Mouse (Mus musculus): ENCODE measurements around the gene Rassf1.

Rassf1 gene

DNA sequence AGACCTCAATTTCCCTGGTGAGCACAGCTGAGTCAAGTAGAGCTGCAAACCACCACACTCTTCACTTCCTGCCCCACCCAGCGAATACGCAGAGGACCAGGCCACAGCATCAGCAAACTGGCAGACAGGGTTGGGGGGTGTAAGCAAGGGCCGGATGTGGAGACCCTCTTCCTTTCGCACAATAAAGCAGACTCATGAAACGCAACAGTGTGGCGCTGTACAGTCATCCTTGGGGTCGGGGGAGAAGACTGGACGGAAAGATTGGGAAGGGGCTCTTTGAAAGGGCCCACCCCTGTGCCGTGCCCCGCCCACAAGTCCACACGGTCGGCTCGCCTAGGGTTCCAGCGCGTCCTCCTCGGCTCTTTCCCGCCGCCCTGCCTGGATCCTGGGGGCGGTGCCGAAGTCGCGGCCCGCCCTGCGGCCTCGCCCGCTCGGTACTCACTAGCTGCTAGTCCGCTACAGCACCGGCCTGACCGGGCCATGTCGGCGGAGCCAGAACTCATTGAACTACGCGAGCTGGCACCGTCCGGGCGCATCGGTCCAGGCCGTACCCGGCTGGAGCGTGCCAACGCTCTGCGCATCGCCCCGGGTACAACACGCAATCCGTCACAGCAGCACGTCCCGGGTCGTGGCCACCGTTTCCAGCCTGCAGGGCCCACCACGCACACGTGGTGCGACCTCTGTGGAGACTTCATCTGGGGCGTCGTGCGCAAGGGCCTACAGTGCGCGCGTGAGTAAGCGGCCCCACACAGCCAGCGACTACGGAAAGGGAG is at the start of gene Rassf1:
Gene Rassf1 (plus strand): TSS at position 439 of the 773 bp plus-strand sequence.
- peak; percentile 90 for DNase-seq (ENCODE audit: low read depth, low spot score)

DNA sequence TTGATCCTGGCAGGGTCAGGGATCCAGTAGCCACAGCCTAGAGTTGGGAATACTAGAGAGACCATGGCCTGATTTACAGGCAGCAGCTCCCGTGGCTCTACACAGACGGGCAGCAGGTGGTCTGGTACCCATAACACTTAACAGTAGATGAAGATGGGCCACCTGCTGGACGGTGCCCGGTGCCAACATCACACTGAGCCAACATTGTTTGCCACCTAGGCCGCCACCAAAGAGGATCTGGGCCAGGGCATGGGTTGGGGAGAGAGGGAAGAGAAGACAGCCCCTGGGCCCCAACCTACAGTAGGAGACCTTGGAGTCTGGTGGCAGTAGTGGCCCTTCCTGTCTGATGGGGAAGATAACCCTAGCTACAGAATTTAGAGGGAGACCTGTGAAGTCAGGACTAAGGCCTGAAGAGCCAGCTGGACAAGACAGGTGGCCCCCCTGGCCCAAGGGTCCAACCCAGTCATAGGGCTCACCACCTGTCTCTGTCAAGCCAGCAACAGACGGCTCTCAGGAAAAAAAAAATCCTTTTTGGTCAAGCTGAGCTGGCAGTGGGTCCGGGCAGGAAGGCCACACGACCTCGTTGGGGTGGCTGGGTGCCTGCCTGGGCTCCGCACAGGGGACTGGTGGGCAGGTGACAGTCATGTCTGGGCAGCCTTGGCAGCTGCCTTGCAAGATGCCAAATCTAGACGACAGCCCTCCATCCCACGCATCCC is 49.1 kb upstream of the Rassf1 start:
- no peak for DNase-seq (ENCODE audit: low read depth, low spot score)

DNA sequence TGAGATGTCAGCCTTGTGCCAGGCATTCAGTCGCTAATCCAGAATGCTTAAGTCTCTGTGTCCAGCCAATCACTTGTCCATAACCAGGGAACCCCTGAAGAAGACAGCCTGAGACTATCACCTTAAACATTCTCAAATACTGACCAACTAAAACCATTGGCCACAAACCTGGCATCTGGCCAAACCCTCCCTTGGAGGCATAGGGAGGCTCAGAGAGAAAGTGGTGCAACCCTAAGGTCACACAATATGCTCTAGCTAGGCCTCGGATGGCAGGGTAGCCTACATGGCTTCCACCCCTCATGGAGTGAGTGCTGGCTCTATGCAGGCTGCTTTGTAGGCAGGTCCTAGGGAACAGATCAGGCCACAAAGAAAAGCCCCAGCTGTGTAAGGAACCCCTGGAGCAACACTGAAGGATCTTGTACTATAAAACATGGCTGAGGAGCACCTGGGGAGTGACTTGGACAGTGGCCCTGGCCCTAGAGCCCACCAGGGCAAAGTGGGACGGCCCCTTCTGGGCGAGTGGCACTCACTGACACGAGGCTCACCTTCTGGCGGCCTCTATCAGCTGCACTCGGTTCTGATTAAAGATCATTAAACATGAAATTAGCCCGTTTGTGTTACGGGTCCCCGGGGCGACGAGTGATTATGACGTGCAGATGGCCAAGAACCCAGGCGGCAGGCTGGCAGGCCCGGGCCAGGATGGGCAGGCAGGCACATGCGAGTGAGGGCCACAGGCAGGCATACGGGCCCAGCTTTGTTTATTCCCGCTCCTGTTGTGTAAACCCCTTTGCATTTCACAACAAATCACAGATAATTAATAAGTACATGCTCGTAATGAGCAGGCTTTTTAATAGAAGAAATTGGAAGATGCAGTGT is 46.5 kb upstream of the Rassf1 start:
- DNase-seq (ENCODE audit: low read depth, low spot score): no peak

DNA sequence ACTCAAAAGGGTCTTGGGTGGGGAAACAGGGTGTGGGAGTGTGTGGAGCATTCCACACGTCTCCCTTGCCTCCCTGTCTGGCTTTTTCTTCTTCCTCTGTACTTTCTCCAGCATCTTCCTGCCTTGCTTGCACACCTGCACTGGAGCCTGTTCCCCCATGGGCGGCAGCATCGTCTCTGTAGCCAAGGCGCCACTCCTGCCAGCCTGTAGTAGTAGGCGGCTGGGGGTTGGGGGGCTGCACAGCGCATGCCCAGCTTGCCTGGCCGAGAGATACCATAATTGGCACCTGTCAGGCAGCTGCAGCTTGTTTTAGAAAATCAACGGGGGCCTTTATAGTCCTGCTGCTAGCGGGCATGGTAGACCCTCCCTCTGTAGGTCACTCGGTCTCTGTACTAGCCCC is 43.1 kb upstream of the Rassf1 start:
- no peak for DNase-seq (ENCODE audit: low read depth, low spot score)

DNA sequence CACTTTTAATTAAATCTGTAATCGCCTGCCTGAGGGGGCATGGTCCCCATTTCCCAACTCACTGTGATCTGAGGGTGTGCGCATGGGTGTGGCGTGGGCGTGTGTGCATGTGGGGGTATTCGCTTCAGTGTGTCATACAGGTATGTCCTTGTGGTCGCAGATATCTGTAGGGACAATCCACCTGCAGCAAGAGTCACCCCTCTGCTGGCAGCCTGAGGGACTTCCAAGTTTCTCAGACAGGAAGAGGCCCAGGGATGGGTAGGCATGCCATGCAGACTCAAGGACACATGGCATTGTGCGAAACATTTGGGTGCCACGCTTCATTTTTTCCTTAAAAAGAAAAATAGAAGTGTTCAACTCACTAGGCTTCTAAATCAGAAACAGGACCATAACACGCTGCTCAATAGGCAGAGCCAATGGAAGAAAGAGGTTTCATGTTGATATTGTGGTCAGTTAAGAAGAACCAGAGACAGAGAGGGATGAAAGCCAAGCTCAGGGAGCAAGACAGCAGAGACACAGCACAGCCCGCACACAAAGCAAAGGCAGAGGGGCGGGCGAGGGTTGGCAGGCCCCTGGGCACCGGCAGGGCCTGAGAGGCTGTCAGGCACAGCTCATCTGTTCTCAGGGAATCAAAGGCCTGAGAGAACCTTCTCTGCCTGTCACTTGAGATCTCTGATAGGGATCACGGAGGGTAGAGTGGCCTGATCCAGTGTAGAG is 40.8 kb upstream of the Rassf1 start:
- no peak for DNase-seq (ENCODE audit: low read depth, low spot score)

DNA sequence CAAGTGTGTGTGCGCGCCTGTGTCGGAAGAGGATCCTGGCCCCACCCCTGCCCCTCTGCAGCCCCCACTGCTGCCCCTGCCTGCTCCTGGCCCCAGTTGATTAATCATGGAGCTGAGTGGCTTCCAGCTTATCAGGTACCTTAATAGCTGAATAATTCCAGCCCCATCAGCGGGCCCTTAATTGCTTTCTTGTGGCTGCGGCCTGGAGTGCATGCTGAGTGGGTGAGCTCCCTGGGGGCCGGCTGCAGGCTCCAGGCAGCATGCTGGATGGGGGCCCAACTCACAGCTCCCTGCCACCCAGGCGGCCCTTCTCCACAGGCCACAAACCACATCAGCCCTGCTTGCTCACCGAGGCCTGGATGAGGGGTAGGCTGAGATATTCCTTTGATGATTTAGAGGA is 39.9 kb upstream of the Rassf1 start:
- DNase-seq (ENCODE audit: low read depth, low spot score): no peak

DNA sequence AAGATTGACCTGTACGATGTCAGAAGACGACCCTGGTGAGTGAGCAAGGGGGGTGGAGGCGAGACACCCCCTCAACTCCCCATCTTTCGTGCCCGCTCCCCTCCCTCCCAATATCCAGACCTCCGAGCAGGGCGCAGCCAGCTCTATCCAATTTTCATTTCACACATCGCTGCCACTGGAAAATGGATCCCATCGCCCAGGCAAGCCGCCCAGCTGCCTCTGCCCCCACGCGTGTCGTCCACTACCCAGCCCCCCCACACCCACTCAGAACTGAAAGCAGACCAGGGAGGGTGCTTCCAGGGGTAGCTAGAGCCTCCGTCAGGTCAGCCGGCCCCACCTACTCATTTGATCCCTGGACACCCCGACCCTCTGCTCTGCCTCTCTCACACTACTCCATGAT is 39.0 kb upstream of the Rassf1 start:
- no peak for DNase-seq (ENCODE audit: low read depth, low spot score)

DNA sequence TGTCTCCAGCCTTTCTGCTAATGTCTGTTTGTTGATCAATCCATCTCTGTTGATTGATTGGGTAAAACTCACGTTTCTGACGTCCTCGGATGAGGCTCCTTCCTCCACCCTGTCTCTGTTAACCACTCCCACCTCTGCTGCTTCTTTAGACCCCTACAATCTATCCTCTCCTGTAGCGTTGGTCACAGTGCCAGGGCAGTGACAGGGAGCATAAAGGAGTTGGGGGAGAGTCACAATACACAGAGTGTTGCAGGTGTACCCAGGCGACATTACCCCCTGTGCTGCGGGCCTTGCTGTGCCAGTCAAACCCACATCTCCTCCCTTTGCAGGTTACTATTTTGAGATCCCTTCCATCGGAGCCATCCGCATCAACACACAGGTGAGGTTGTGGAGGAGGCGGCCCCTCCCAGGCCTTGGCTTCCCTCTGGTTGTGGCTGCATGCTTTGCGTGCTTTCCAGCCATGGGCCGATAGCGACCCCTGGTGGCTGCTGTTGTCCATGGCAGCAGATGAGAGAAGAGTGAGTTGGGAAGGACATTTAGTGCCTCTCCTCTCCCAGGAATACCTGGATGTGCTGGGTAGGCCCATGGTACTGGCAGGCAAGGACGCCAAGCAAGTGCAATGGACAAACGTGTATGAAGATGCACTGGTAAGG is 36.9 kb upstream of the Rassf1 start:
- peak; percentile 67 for DNase-seq (ENCODE audit: low read depth, low spot score)

DNA sequence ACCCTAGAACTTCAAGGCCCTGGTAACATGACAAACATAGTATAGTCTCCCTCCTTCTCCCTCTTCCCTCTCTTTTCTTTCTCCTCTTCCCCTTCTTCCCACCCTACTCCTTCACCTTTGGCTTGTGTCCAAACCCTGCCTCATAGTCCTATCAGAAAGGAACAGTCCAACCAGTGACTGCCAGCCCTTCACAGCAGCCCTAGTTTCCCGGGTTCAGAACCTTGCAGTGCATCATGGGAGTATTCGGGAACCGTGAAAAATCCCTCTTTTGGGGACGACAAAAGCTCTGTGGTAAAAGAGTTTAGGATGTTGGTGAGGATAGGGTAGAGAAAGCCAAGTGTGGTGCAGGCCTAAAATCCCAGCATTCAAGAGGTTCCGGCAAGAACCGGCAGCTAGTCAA is 31.0 kb upstream of the Rassf1 start:
- no peak for DNase-seq (ENCODE audit: low read depth, low spot score)

DNA sequence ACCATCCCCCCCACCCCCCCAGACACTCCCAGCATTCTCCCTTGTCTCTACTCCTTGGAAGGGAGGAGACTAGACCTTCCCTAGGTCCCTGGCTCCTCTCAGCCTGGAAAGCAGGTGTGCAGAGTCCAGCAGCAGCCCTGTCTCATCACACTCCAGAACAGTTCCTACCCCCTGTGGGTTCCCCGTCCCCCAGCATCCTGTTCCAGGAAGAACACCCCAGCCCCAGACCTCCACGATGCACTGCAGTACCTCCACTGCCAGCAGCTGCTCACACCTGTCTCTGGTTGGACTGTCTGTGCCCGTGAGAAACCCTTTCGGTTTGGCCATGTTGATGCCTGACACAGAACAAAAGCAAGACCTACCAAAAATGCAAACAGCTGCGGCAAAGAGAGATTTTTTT is 30.2 kb upstream of the Rassf1 start:
- no peak for DNase-seq (ENCODE audit: low read depth, low spot score)

DNA sequence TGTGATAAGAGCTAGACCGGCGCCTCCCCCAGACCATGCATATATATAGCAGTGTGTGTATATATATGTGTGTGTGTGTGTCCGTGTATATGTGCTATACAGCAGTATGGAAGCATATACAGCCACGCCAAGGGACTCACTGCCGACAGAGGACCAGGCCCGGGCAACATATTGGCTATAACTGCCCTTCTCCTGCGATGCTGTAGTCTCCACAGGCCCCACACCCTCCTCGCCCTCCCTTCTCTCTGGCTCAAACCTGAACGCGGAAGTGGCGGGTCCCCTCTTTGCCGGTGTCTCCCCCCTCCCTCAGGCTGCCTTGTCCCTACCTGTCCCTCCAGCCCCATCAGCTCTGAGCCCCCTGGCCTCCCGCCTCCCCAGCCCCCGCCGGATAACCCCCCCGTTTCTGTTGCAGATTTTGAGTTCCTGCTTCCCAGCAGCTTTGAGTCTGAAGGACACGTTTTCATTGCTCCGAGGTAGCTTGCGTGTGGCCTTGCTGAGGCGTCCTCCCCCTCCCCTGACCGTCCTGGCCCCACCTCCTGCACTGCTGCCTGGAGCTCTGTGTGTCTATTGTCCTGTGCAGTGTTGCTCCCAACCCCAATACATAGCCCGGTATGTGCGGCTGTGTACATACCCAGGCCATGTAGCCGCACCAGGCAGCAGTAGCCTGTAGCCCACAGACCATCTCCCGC is 29.5 kb upstream of the Rassf1 start:
- peak; percentile 30 for DNase-seq (ENCODE audit: low read depth, low spot score)

DNA sequence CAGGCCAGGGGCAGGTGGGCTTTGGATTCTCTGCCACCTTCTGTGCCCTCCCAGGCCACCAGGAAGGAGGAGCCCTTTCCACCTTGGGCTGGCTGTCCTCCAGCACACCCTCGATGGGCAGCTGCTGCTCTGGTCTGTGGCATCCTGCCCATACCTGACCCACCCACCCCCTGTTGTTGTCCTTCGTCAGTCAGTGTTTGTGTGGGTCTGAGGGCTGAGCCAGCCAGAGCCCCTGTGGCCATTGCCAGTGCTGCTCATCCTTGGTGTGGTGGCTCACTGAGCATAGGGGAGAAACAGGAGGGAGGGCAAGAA is 29.0 kb upstream of the Rassf1 start:
- DNase-seq (ENCODE audit: low read depth, low spot score): no peak

DNA sequence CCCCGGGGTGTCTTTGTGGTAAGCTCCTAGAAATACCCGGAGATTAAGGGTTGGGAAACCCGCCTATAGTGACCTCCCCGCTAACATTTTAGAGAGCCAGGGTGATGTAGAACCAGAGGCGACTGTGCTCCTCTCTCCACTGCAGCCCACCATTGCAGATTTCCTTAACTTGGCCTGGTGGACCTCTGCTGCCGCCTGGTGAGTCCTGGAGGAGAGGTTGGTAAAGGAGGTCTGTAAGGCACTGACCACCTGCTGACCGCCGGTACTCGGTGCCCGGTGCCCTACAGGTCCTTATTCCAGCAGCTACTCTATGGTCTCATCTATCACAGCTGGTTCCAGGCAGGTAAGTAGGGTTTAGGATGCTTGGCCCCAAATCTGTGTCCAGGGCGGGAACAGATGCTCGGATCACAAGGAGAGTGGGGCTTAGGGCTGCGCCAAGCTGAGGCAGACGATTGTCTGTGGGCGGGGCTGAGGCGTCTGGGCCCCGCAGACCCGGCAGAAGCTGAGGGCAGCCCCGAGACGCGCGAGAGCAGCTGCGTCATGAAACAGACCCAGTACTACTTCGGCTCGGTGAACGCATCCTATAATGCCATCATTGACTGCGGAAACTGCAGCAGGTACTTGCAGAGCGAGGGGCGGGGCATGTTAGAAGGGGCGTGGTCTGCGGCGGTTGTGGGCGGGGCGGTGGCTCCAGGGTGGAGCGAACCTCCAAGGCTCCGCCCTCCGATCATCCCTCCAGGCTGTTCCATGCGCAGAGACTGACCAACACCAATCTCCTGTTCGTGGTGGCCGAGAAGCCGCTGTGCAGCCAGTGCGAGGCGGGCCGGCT is 24.9 kb upstream of the Rassf1 start:
- peak; percentile 83 for DNase-seq (ENCODE audit: low read depth, low spot score)

DNA sequence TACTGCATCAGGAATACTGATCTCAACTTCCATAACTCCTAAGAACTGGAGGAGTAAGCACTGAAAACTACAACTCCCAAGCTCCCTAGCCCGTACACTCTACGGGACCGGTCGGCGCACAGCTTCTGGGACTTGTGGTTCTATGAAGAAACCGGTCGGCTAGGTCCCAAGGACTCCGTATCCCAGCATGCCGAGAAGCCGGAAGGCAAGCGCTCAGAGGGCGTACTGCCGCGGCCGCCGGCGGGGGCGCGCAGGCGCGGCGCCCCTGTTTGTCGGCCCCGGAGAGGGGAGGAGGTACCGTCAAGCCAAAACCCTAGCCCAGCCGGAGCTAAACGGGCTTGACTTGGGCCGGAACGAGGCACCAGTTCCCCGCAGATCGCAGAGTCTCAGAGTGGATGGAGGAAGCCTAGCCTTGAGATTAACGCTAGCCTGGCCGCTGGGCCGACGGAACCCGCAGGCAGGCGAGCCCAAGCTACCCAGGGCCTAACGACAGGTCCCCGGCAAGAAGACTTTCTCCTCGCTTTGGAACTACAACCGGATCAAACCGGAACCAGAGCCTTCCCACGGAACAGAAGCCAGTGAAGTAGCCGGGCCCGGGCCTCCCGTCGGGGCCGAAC is 17.5 kb upstream of the Rassf1 start, which contains the start of gene Tmem115:
Gene Tmem115 (plus strand): TSS at position 155 of the 617 bp plus-strand sequence.
- peak; percentile 94 for DNase-seq (ENCODE audit: low read depth, low spot score)

DNA sequence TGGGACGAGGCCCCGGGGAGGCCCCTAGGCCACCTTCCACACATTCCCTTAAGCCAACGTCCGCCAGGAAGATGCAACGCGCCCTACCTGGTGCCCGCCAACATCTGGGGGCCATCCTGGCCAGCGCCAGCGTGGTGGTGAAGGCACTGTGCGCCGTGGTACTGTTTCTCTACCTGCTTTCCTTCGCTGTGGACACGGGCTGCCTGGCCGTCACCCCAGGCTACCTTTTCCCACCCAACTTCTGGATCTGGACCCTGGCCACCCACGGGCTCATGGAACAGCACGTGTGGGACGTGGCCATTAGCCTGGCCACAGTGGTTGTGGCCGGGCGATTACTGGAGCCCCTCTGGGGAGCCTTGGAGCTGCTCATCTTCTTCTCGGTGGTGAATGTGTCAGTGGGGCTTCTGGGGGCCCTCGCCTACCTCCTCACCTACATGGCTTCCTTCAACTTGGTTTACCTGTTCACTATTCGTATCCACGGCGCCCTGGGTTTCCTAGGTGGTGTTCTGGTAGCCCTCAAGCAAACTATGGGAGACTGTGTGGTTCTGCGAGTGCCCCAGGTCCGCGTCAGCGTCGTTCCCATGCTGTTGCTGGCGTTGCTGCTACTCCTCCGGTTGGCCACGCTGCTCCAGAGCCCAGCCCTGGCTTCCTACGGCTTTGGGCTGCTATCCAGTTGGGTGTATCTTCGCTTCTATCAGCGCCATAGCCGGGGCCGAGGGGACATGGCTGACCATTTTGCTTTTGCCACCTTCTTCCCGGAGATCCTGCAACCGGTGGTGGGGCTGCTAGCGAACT is 16.8 kb upstream of the Rassf1 start:
- no peak for DNase-seq (ENCODE audit: low read depth, low spot score)

DNA sequence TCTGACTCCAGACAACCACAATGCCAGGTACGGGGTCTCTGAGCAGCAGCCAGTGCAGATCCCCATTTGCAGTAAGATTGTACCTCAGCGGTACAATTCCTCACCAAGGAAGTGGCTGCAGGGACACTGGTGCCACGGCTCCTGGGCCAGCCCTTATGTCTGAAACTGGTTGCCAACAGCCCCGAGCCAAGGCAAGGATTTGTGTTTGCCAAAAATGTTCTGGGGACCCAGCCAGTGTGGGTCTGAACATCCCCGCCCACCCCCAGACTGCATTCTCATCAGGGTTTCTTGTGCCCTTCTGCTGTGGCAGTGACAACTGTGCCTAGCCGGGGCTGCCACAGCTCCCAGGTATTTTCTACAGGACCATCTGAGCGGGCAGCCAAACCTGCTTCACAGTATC is 13.1 kb upstream of the Rassf1 start:
- no peak for DNase-seq (ENCODE audit: low read depth, low spot score)

DNA sequence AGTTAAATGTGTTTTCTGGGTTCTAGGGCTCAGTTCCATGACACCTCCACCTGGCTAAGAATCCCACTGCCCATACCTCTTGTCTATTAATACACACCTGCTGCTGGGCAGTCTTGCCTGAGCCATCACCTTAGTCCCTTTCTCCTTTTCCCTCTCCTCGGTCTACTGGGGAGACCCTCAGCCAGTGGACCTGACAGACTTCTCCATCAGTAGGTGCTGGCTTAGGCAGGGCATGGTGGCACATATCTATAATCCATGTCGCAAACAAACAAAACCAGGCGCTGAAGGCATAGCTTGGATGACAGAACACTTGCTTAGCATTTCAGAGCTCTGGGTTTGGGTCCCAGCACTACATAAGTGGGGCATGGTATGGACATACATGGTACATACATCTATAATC is 12.6 kb upstream of the Rassf1 start:
- DNase-seq (ENCODE audit: low read depth, low spot score): no peak

DNA sequence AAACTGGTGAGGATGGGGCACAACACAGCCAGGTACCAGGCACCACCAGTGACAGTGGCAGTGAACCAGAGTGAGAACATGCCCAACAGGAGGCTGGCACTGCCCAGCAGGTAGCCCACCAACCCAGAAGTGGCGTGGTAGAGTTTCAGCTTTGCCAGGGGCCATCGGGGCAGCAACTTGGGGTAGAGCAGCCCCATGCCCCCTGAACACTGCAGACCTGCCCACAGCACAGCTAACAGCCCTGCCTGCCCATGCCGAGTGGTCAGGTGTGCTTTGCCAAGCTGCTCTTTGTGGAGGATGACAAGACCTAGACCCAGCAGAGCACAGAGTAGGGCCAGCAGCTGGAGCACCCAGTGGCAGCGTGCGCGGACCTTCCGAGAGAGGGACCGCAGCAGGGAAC is 11.4 kb upstream of the Rassf1 start:
- no peak for DNase-seq (ENCODE audit: low read depth, low spot score)

Measured in CD4-positive helper T cell, adult 2 months (primary cell).